Mouse (Mus musculus) activated CD4-positive, CD25-positive, alpha-beta regulatory T cell, adult 4 months (primary cell): ENCODE data around the gene Hic2. TPM values are rescaled to one million over a fixed set of nuclear protein-coding genes. Genes with fewer than 3 reads are reported as not detected.
"Not testable (repeated sequence)": the region's sequence is repeated elsewhere in the genome, so short reads cannot be mapped to it uniquely, and the experiment has no call there.

ENCODE experiments used
- ATAC-seq: one replicate; pipeline ENCODE4 v1.8.0; 2017
- polyA plus RNA-seq, 2 experiments: library from polyadenylated mRNA; unstranded; fragments of 100-300 nt; shearing (Covaris generic); gene quantifications; one replicate each; pipeline ENCODE4 v1.2.1; 2017

Gene Hic2
- polyA plus RNA-seq, result 1 to 10 TPM in 1 of 2 experiments, under 1 TPM in 1; 0.83 to 1.1 TPM

- peak; percentile 91 for ATAC-seq
Measured at GRCm38 (mm10) chr16:17232794-17233701, at the start of gene Hic2. Hic2 (plus strand) TSS chr16:17233572.

GRCm38 (mm10) chr16:17185475-17185874 is 47.9 kb upstream of the Hic2 start:
- no peak for ATAC-seq

GRCm38 (mm10) chr16:17193823-17194222 is 39.5 kb upstream of the Hic2 start:
- ATAC-seq, result no peak

- ATAC-seq, result peak; percentile 19
Measured at GRCm38 (mm10) chr16:17200121-17200952, 33.0 kb upstream of the Hic2 start.

- ATAC-seq, result peak; percentile 74
Measured at GRCm38 (mm10) chr16:17200953-17201707, 32.2 kb upstream of the Hic2 start.

- no peak for ATAC-seq
Measured at GRCm38 (mm10) chr16:17201977-17202376, 31.4 kb upstream of the Hic2 start.

- ATAC-seq, result no peak
Measured at GRCm38 (mm10) chr16:17202549-17202948, 30.8 kb upstream of the Hic2 start, which contains the start of gene Ube2l3. Ube2l3 (minus strand) TSS chr16:17202649.

GRCm38 (mm10) chr16:17204990-17205389 is 28.4 kb upstream of the Hic2 start:
- no peak for ATAC-seq

- peak; percentile 67 for ATAC-seq
Measured at GRCm38 (mm10) chr16:17208389-17209361, 24.7 kb upstream of the Hic2 start, which contains the start of gene Rimbp3. Rimbp3 (plus strand) TSS chr16:17208603.

GRCm38 (mm10) chr16:17209404-17209960 is 23.9 kb upstream of the Hic2 start:
- ATAC-seq, result no peak

- peak; percentile 79 for ATAC-seq
Measured at GRCm38 (mm10) chr16:17209981-17210838, 23.2 kb upstream of the Hic2 start.

- ATAC-seq, result no peak
Measured at GRCm38 (mm10) chr16:17216934-17217633, 16.3 kb upstream of the Hic2 start.

- no peak for ATAC-seq
Measured at GRCm38 (mm10) chr16:17220127-17220733, 13.1 kb upstream of the Hic2 start.

- peak; percentile 100 for ATAC-seq
Measured at GRCm38 (mm10) chr16:17222197-17222596, 11.2 kb upstream of the Hic2 start.

GRCm38 (mm10) chr16:17225584-17225983 is 7.8 kb upstream of the Hic2 start:
- no peak for ATAC-seq

- no peak for ATAC-seq
Measured at GRCm38 (mm10) chr16:17226496-17226895, 6.9 kb upstream of the Hic2 start.

GRCm38 (mm10) chr16:17231523-17231922 is 1.8 kb upstream of the Hic2 start:
- not testable (repeated sequence) for ATAC-seq

- ATAC-seq, result peak; percentile 32
Measured at GRCm38 (mm10) chr16:17233702-17234498, 528 bp downstream of the Hic2 start.
